Mouse (Mus musculus): Measurements from ENCODE around the gene Acbd7. TPM values are rescaled to one million over a fixed set of nuclear protein-coding genes. Genes with fewer than 3 reads are reported as not detected.

Acbd7 gene
- total and polyA plus RNA-seq, 2 experiments from 2014 or later: 9.2 TPM; not detected in 1

GRCm38 (mm10) chr2:3324381-3325130 lies 11.4 kb upstream of the Acbd7 start:
- no peaks in the 10 kb centered on the region for H3K9me3 ChIP-seq (ENCODE audit: low read length)
- H3K9ac ChIP-seq (replicated peaks; ENCODE audit: low read length): no peak overlapping the region
- H3K4me1 ChIP-seq (ENCODE audit: insufficient read depth, low read length): no peaks in the 10 kb centered on the region
- H3K36me3 ChIP-seq (ENCODE audit: insufficient read depth, low read length): peaks cover 54% of the 10 kb centered on the region
- ATAC-seq (no peak), DNase-seq (ENCODE audit: low spot score) (no peak)
- no peak overlapping the region for H3K4me2 ChIP-seq (ENCODE audit: low read depth, low read length)
- no peak overlapping the region for H3K4me3 ChIP-seq (ENCODE audit: low read length)
- no peaks in the 10 kb centered on the region for H3K27me3 ChIP-seq (ENCODE audit: insufficient read depth, low read length)
- 93% methylated on average over 7 of the region's 7 CpGs for WGBS
- TF ChIP-seq CTCF (IDR thresholded peaks at IDR 0.05; ENCODE audit: low read depth): no peak
- no peak overlapping the region for H3K27ac ChIP-seq

GRCm38 (mm10) chr2:3326547-3326946 lies 9.4 kb upstream of the Acbd7 start:
- Histone ChIP-seq H3K4me1 (ENCODE audit: insufficient read depth, low read length) (peaks cover 10% of the 10 kb centered on the region; the same call in 1 of the 2 replicates), H3K36me3 (ENCODE audit: insufficient read depth, low read length) (peaks cover 43% of the 10 kb centered on the region), H3K4me3 (ENCODE audit: low read length) (no peak overlapping the region), H3K27ac (no peak overlapping the region), H3K27me3 (ENCODE audit: insufficient read depth, low read length) (no peaks in the 10 kb centered on the region), H3K4me2 (ENCODE audit: low read depth, low read length) (no peak overlapping the region), H3K9ac (replicated peaks; ENCODE audit: low read length) (no peak overlapping the region), H3K9me3 (ENCODE audit: low read length) (no peaks in the 10 kb centered on the region)
- ATAC-seq (no peak), DNase-seq (ENCODE audit: low spot score) (no peak)
- WGBS: 100% methylated on average over 1 of the region's 1 CpGs
- no peak for TF ChIP-seq CTCF (IDR thresholded peaks at IDR 0.05; ENCODE audit: low read depth)

- no peak overlapping the region for H3K4me3 ChIP-seq (ENCODE audit: low read length)
- no peak overlapping the region for H3K27ac ChIP-seq
- peaks cover 41% of the 10 kb centered on the region for H3K36me3 ChIP-seq (ENCODE audit: insufficient read depth, low read length)
- no peak overlapping the region for H3K9ac ChIP-seq (replicated peaks; ENCODE audit: low read length)
- H3K4me2 ChIP-seq (ENCODE audit: low read depth, low read length): no peak overlapping the region
- 38% methylated on average over 1 of the region's 1 CpGs for WGBS
- H3K27me3 ChIP-seq (ENCODE audit: insufficient read depth, low read length): no peaks in the 10 kb centered on the region
- H3K4me1 ChIP-seq (ENCODE audit: insufficient read depth, low read length): peaks cover 14% of the 10 kb centered on the region; the same call in 1 of the 2 replicates
- peak; percentile 72 for TF ChIP-seq CTCF (IDR thresholded peaks at IDR 0.05; ENCODE audit: low read depth)
- ATAC-seq (no peak), DNase-seq (ENCODE audit: low spot score) (peak; percentile 78)
- H3K9me3 ChIP-seq (ENCODE audit: low read length): no peaks in the 10 kb centered on the region
Measured at GRCm38 (mm10) chr2:3327351-3327750, 8.6 kb upstream of the Acbd7 start.

- Histone ChIP-seq H3K27ac (peak overlapping the region; percentile 87; the same call in 1 of the 2 replicates), H3K9ac (replicated peaks; ENCODE audit: low read length) (no peak overlapping the region; the same call in 1 of the 2 replicates), H3K9me3 (ENCODE audit: low read length) (no peaks in the 10 kb centered on the region), H3K27me3 (ENCODE audit: insufficient read depth, low read length) (no peaks in the 10 kb centered on the region), H3K4me2 (ENCODE audit: low read depth, low read length) (peak overlapping the region; percentile 79), H3K4me1 (ENCODE audit: insufficient read depth, low read length) (peaks cover 21% of the 10 kb centered on the region), H3K4me3 (ENCODE audit: low read length) (peak overlapping the region; percentile 67), H3K36me3 (ENCODE audit: insufficient read depth, low read length) (peaks cover 19% of the 10 kb centered on the region; the same call in 1 of the 2 replicates)
- ATAC-seq (no peak), DNase-seq (ENCODE audit: low spot score) (no peak)
- no peak for TF ChIP-seq CTCF (IDR thresholded peaks at IDR 0.05; ENCODE audit: low read depth)
- 79% methylated on average over 5 of the region's 5 CpGs for WGBS
Measured at GRCm38 (mm10) chr2:3331071-3331703, 4.8 kb upstream of the Acbd7 start.

GRCm38 (mm10) chr2:3332056-3332455 lies 3.9 kb upstream of the Acbd7 start:
- no peak for DNase-seq (ENCODE audit: low spot score)
- no peak; the same call in 1 of the 2 replicates for ATAC-seq
- Histone ChIP-seq H3K9me3 (ENCODE audit: low read length) (no peaks in the 10 kb centered on the region), H3K4me3 (ENCODE audit: low read length) (peak overlapping the region; percentile 67), H3K27ac (peak overlapping the region; percentile 87), H3K36me3 (ENCODE audit: insufficient read depth, low read length) (0 out of 2 replicates have a peak, but pooled peaks cover 15% of the 10 kb centered on the region), H3K4me1 (ENCODE audit: insufficient read depth, low read length) (peaks cover 23% of the 10 kb centered on the region), H3K4me2 (ENCODE audit: low read depth, low read length) (peak overlapping the region; percentile 79), H3K27me3 (ENCODE audit: insufficient read depth, low read length) (no peaks in the 10 kb centered on the region), H3K9ac (replicated peaks; ENCODE audit: low read length) (peak overlapping the region; percentile 70)
- WGBS: 2% methylated on average over 21 of the region's 21 CpGs
- TF ChIP-seq CTCF (IDR thresholded peaks at IDR 0.05; ENCODE audit: low read depth): no peak

- under 1% methylated on average over 45 of the region's 45 CpGs for WGBS
- H3K4me3 ChIP-seq (ENCODE audit: low read length): peak within 1 kb of the TSS; percentile 67
- peak within 1 kb of the TSS; percentile 70 for H3K9ac ChIP-seq (replicated peaks; ENCODE audit: low read length)
- H3K27ac ChIP-seq: peak within 1 kb of the TSS; percentile 87
- ATAC-seq (peak; percentile 98), DNase-seq (ENCODE audit: low spot score) (peak; percentile 99)
- H3K4me1 ChIP-seq (ENCODE audit: insufficient read depth, low read length): peaks cover 23% of the 10 kb centered on the region
- peak; percentile 13 for TF ChIP-seq CTCF (IDR thresholded peaks at IDR 0.05; ENCODE audit: low read depth)
- no peaks in the 10 kb centered on the region for H3K9me3 ChIP-seq (ENCODE audit: low read length)
- H3K36me3 ChIP-seq (ENCODE audit: insufficient read depth, low read length): 0 out of 2 replicates have a peak, but pooled peaks cover 15% of the 10 kb centered on the region
- no peaks in the 10 kb centered on the region for H3K27me3 ChIP-seq (ENCODE audit: insufficient read depth, low read length)
- peak within 1 kb of the TSS; percentile 79 for H3K4me2 ChIP-seq (ENCODE audit: low read depth, low read length)
Measured at GRCm38 (mm10) chr2:3332484-3333242, 3.3 kb upstream of the Acbd7 start, which contains the start of gene Rpp38. Rpp38 (minus strand) TSS chr2:3332643.
